Mouse (Mus musculus): Measurements from ENCODE around the gene Lmntd1.

DNA sequence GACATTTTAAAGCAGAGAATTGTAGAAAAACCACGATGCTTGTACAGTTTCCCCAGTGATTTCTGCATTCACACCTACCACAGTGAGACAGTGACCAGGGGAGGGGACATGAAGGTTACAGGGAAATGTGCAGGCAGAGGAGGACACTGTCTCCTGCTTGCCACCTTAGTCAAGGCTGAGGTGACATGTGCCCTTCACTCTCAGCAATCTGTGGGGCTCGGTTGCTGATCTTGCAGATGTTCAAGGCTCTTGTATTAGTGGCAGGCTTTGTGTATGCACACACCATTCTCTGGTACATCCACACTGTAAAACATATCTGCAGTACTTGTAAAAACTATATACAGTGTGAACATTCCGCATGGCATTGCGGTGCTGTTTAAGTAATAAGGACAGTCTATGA, 216.2 kb downstream of the Lmntd1 start:
- TF ChIP-seq POLR2A (IDR thresholded peaks at IDR 0.05; ENCODE audit: control insufficient read depth, extremely low read depth, insufficient read depth, low read length, poor library complexity) (no peak), CTCF (IDR thresholded peaks at IDR 0.05; ENCODE audit: borderline replicate concordance, control insufficient read depth, extremely low read depth, insufficient read depth, low read length, poor library complexity) (no peak)
